Mouse (Mus musculus): ENCODE data around the gene Bend5.

Bend5 gene

GRCm38 (mm10) chr4:111486187-111486586 lies 71.4 kb downstream of the Bend5 start:
- no peak for DNase-seq (ENCODE audit: low spot score in 2 of 2)

GRCm38 (mm10) chr4:111487233-111487843 lies 72.5 kb downstream of the Bend5 start:
- no peak for DNase-seq (ENCODE audit: low spot score in 2 of 2)

GRCm38 (mm10) chr4:111493750-111494404 lies 79.1 kb downstream of the Bend5 start:
- DNase-seq (ENCODE audit: low spot score in 2 of 2), result no peak

GRCm38 (mm10) chr4:111495949-111496348 lies 81.1 kb downstream of the Bend5 start:
- DNase-seq (ENCODE audit: low spot score in 2 of 2), result peak; percentile 12 to 56

- peak in 1 of 2 experiments; percentile 43 for DNase-seq (ENCODE audit: low spot score in 2 of 2)
Observed at GRCm38 (mm10) chr4:111498751-111499150, 83.9 kb downstream of the Bend5 start.

GRCm38 (mm10) chr4:111501441-111501840 lies 86.6 kb downstream of the Bend5 start:
- no peak for DNase-seq (ENCODE audit: low spot score in 2 of 2)

- no peak for DNase-seq (ENCODE audit: low spot score in 2 of 2)
Observed at GRCm38 (mm10) chr4:111502965-111503727, 88.3 kb downstream of the Bend5 start.

- no peak for DNase-seq (ENCODE audit: low spot score in 2 of 2)
Observed at GRCm38 (mm10) chr4:111504952-111505351, 90.1 kb downstream of the Bend5 start.
